Mouse (Mus musculus): Measurements from ENCODE around the gene Gm45808. TPM values are rescaled to one million over a fixed set of nuclear protein-coding genes. Genes with fewer than 3 reads are reported as not detected.
A peak's percentile ranks its signal among the peaks of the same experiment; 100 is the strongest.
"Not testable (repeated sequence)": the region's sequence is repeated elsewhere in the genome, so short reads cannot be mapped to it uniquely, and the experiment has no call there.

Gene Gm45808
- polyA plus RNA-seq, 1 experiment from 2014 or later, result not detected

DNA sequence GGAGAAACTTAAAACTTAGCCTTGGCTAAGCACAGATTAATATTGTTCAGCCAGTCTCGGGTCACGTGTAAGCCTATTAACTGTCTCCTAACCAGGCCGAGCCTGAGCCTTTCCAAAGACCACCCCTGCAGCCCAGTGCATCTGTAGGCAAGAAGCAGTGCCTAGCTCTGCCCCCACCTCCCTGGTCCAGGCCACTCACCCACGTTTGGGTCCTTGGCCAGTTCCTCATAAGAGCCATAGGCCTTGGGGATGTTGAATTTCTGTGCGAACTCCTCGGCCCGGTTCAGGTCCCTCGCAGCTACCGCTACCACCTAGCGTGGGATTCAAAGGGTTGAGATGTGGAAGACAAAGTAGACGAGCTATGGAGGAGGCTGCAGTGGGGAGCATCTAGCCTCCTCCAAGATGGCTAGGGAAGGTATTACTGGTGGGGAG lies 1.3 kb upstream of the Gm45808 start:
- H3K9me3 ChIP-seq (replicated peaks; ENCODE audit: control insufficient read depth, low read length), result no peaks in the 10 kb centered on the region
- DNase-seq (ENCODE audit: low spot score) (peak; percentile 27), ATAC-seq (replicated peaks; ENCODE audit: insufficient number of reproducible peaks, low FRiP score, low TSS enrichment, low read depth) (peak; percentile 26; the same call in 1 of the 2 replicates)
- peak overlapping the region; percentile 67 for H3K9ac ChIP-seq (replicated peaks; ENCODE audit: low read length)
- no peaks in the 10 kb centered on the region for H3K27me3 ChIP-seq (ENCODE audit: control insufficient read depth, insufficient read depth, low read length)
- H3K36me3 ChIP-seq (replicated peaks; ENCODE audit: control insufficient read depth, insufficient read depth, low read depth, low read length), result no peaks in the 10 kb centered on the region
- 26% methylated on average over 11 of the region's 11 CpGs for WGBS
- peak overlapping the region; percentile 72 for H3K4me2 ChIP-seq (ENCODE audit: low read depth, low read length)
- peak overlapping the region; percentile 38; the same call in 1 of the 2 replicates for H3K4me3 ChIP-seq (ENCODE audit: low read depth, low read length)
- no peaks in the 10 kb centered on the region; the same call in 1 of the 2 replicates for H3K4me1 ChIP-seq (ENCODE audit: control insufficient read depth, insufficient read depth, low read length)
- H3K27ac ChIP-seq (replicated peaks; ENCODE audit: low read depth, low read length), result 0 out of 2 replicates have a peak overlapping the region, but pooled peaks have one; percentile 65

DNA sequence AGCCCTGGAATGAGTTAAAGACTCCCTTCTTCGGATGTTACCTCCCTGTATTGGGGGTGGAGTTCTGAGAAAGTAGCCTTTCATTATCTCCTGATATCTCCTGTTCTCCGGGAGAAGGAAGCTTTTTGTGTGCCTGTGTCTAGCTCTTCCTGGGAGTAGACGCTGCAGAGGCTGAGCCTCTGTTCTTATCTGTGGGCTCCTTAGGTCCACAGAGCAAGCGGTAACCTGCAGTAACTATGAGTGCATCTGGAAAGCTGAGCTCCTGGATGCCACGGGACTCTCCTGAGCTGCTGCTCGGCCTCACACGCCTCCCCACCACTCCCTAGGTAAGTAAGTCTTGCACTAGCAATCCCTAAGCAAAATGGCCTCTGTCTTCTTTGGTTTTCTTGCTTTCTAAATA lies 453 bp downstream of the Gm45808 start:
- Histone ChIP-seq H3K9me3 (replicated peaks; ENCODE audit: control insufficient read depth, low read length) (no peaks in the 10 kb centered on the region), H3K4me3 (ENCODE audit: low read depth, low read length) (no peak overlapping the region), H3K4me1 (ENCODE audit: control insufficient read depth, insufficient read depth, low read length) (no peaks in the 10 kb centered on the region; the same call in 1 of the 2 replicates), H3K27ac (replicated peaks; ENCODE audit: low read depth, low read length) (no peak overlapping the region), H3K27me3 (ENCODE audit: control insufficient read depth, insufficient read depth, low read length) (no peaks in the 10 kb centered on the region), H3K36me3 (replicated peaks; ENCODE audit: control insufficient read depth, insufficient read depth, low read depth, low read length) (no peaks in the 10 kb centered on the region), H3K4me2 (ENCODE audit: low read depth, low read length) (no peak overlapping the region), H3K9ac (replicated peaks; ENCODE audit: low read length) (no peak overlapping the region)
- DNase-seq (ENCODE audit: low spot score) (no peak), ATAC-seq (replicated peaks; ENCODE audit: insufficient number of reproducible peaks, low FRiP score, low TSS enrichment, low read depth) (no peak)
- WGBS, result 82% methylated on average over 7 of the region's 7 CpGs

DNA sequence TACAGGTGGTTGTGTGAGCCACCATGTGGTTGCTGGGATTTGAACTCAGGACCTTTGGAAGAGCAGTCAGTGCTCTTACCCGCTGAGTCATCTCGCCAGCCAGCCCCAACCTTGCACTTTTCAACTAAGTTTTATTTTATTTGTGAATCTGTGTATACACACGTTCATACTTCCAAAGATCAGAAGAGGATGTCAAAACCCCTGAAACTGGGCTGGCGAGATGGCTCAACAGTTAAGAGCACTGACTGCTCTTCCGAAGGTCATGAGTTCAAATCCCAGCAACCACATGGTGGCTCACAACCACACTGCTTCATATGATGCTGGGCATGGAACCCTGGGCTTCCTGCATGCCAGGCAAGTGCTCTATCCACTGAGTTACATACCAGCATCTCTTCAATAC lies 1.6 kb downstream of the Gm45808 start:
- not testable (repeated sequence) for H3K9me3 ChIP-seq (replicated peaks; ENCODE audit: control insufficient read depth, low read length)
- WGBS, result 92% methylated on average over 5 of the region's 5 CpGs

DNA sequence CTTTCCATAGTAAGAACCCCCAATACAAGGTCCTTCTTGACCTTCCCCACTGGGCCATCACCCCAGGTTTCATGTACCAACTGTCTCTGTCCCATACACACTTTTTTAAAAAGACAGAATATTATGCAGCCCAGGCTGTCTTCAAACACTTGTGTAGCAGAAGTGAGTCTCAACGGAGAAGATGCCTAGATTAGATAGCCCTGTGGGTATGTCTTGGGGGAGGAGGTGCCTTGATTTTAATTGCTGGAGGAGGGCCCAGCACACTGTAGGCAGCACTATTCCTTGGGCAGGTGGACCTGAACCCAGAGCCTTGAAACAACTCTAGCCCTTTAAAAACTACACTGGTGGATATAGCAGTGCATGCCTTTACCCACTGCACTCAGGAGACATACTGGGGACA lies 4.4 kb downstream of the Gm45808 start:
- Histone ChIP-seq H3K9ac (replicated peaks; ENCODE audit: low read length) (no peak overlapping the region), H3K4me3 (ENCODE audit: low read depth, low read length) (no peak overlapping the region), H3K9me3 (replicated peaks; ENCODE audit: control insufficient read depth, low read length) (no peaks in the 10 kb centered on the region), H3K4me2 (ENCODE audit: low read depth, low read length) (no peak overlapping the region), H3K4me1 (ENCODE audit: control insufficient read depth, insufficient read depth, low read length) (no peaks in the 10 kb centered on the region), H3K27me3 (ENCODE audit: control insufficient read depth, insufficient read depth, low read length) (no peaks in the 10 kb centered on the region), H3K27ac (replicated peaks; ENCODE audit: low read depth, low read length) (no peak overlapping the region), H3K36me3 (replicated peaks; ENCODE audit: control insufficient read depth, insufficient read depth, low read depth, low read length) (no peaks in the 10 kb centered on the region)
- ATAC-seq (replicated peaks; ENCODE audit: insufficient number of reproducible peaks, low FRiP score, low TSS enrichment, low read depth) (no peak), DNase-seq (ENCODE audit: low spot score) (no peak)
- 90% methylated on average over 1 of the region's 1 CpGs for WGBS

More for the DNA sequence above, 1.6 kb downstream of the Gm45808 start:
- not testable (repeated sequence) for H3K27me3 ChIP-seq (ENCODE audit: control insufficient read depth, insufficient read depth, low read length); H3K4me1 ChIP-seq (ENCODE audit: control insufficient read depth, insufficient read depth, low read length); ATAC-seq (replicated peaks; ENCODE audit: insufficient number of reproducible peaks, low FRiP score, low TSS enrichment, low read depth); H3K4me3 ChIP-seq (ENCODE audit: low read depth, low read length); DNase-seq (ENCODE audit: low spot score); H3K9ac ChIP-seq (replicated peaks; ENCODE audit: low read length); H3K36me3 ChIP-seq (replicated peaks; ENCODE audit: control insufficient read depth, insufficient read depth, low read depth, low read length); H3K27ac ChIP-seq (replicated peaks; ENCODE audit: low read depth, low read length); H3K4me2 ChIP-seq (ENCODE audit: low read depth, low read length)

DNA sequence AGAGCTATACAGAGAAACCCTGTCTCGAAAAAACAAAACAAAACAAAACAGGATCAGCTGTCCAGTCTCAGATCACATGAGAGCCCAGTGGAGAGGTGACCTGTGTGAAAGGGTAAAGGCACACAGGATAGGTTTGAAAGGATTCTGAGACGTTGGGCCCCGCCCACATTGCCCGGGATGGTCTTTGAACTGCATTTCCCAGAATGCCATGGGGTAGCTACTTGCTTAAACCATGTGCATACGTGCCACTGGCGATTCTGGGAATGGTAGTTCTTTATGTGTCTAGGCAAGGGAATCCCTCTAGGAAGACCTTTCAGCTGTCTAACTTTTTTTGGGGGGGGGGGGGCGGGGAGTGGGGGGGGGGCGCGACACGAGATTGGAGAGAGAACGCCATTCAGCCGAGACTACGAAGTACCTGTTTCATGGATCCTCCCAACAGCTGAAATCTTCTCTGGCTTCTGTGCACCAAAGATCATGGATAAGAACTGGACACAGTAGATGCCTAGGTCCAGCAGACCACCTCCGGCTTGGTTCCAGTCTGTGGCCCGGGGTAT lies 5.2 kb downstream of the Gm45808 start, which contains the start of gene Tulp2:
TSS of gene Tulp2 (plus strand) at position 504 of the 554 bp plus-strand sequence.
- Histone ChIP-seq H3K4me3 (ENCODE audit: low read depth, low read length) (no peak within 1 kb of the TSS), H3K9me3 (replicated peaks; ENCODE audit: control insufficient read depth, low read length) (no peaks in the 10 kb centered on the region), H3K27ac (replicated peaks; ENCODE audit: low read depth, low read length) (no peak within 1 kb of the TSS), H3K4me2 (ENCODE audit: low read depth, low read length) (no peak within 1 kb of the TSS), H3K27me3 (ENCODE audit: control insufficient read depth, insufficient read depth, low read length) (no peaks in the 10 kb centered on the region), H3K9ac (replicated peaks; ENCODE audit: low read length) (no peak within 1 kb of the TSS), H3K4me1 (ENCODE audit: control insufficient read depth, insufficient read depth, low read length) (no peaks in the 10 kb centered on the region), H3K36me3 (replicated peaks; ENCODE audit: control insufficient read depth, insufficient read depth, low read depth, low read length) (no peaks in the 10 kb centered on the region)
- 55% methylated on average over 15 of the region's 15 CpGs for WGBS
- ATAC-seq (replicated peaks; ENCODE audit: insufficient number of reproducible peaks, low FRiP score, low TSS enrichment, low read depth) (peak; percentile 64; the same call in 1 of the 2 replicates), DNase-seq (ENCODE audit: low spot score) (peak; percentile 78)

DNA sequence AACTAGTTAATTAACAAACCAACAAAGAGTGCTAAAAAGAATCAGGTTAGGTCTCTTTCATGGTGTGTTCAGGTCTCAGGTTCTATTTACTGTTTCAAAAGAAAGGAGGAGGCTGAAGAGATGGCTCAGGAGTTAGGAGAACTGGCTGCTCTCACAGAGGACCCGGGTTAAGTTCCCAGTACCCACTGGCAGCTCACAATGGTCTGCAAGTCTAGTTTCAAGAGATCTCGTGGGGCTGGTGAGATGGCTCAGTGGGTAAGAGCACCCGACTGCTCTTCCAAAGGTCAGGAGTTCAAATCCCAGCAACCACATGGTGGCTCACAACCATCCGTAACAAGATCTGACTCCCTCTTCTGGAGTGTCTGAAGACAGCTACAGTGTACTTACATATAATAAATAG lies 6.3 kb downstream of the Gm45808 start:
- H3K4me2 ChIP-seq (ENCODE audit: low read depth, low read length); H3K4me1 ChIP-seq (ENCODE audit: control insufficient read depth, insufficient read depth, low read length); H3K9ac ChIP-seq (replicated peaks; ENCODE audit: low read length); DNase-seq (ENCODE audit: low spot score); H3K4me3 ChIP-seq (ENCODE audit: low read depth, low read length); H3K27me3 ChIP-seq (ENCODE audit: control insufficient read depth, insufficient read depth, low read length); ATAC-seq (replicated peaks; ENCODE audit: insufficient number of reproducible peaks, low FRiP score, low TSS enrichment, low read depth); H3K27ac ChIP-seq (replicated peaks; ENCODE audit: low read depth, low read length); H3K9me3 ChIP-seq (replicated peaks; ENCODE audit: control insufficient read depth, low read length); H3K36me3 ChIP-seq (replicated peaks; ENCODE audit: control insufficient read depth, insufficient read depth, low read depth, low read length): not testable (repeated sequence)
- WGBS, result 75% methylated on average over 3 of the region's 4 CpGs

DNA sequence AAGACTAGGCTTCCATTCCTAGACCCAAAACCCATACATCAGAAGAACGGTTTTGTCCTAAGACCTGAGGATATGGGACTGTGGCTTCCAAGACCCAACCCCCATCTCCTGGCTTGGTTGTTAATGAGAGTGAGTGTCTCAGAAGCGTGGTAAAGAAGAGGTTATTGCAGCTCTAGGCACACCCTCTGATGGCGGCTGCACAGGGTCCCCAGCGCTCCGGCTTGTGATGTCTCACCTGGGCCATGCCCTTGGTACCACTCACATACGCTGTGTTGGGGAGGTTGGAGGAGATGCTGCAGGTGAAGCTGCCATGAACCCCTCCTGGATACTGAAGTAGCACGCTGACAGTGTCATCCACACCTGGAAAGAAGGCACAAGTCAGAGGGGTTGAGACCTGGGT lies 7.8 kb downstream of the Gm45808 start:
- Histone ChIP-seq H3K36me3 (replicated peaks; ENCODE audit: control insufficient read depth, insufficient read depth, low read depth, low read length) (no peaks in the 10 kb centered on the region), H3K27me3 (ENCODE audit: control insufficient read depth, insufficient read depth, low read length) (no peaks in the 10 kb centered on the region), H3K9me3 (replicated peaks; ENCODE audit: control insufficient read depth, low read length) (no peaks in the 10 kb centered on the region), H3K4me3 (ENCODE audit: low read depth, low read length) (no peak overlapping the region), H3K27ac (replicated peaks; ENCODE audit: low read depth, low read length) (no peak overlapping the region), H3K4me1 (ENCODE audit: control insufficient read depth, insufficient read depth, low read length) (no peaks in the 10 kb centered on the region), H3K9ac (replicated peaks; ENCODE audit: low read length) (no peak overlapping the region), H3K4me2 (ENCODE audit: low read depth, low read length) (no peak overlapping the region)
- 94% methylated on average over 7 of the region's 7 CpGs for WGBS
- ATAC-seq (replicated peaks; ENCODE audit: insufficient number of reproducible peaks, low FRiP score, low TSS enrichment, low read depth), result 0 out of 2 replicates have a peak, but pooled peaks have one; percentile 4
- DNase-seq (ENCODE audit: low spot score), result no peak

DNA sequence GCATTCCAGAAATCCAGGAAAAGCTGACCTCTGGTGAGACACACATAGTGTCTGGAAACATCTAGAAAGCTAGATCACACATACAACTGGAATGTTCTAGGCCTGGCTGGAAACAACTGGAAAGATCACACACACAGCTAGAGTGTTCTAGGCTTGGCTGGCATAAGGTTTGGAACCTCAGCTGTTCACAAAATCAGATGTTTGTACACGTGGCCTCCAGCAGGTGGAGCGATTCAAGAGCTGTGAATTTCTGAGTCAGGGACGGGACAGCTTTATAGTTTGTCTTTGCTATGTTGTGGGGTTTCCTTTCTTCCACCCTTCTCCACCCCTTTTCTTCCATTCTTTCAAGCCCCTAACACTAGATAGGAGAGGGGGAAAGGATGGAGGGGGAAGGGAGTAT lies 9.6 kb downstream of the Gm45808 start:
- WGBS, result 12% methylated on average over 3 of the region's 3 CpGs
- no peak overlapping the region for H3K27ac ChIP-seq (replicated peaks; ENCODE audit: low read depth, low read length)
- DNase-seq (ENCODE audit: low spot score) (peak; percentile 74), ATAC-seq (replicated peaks; ENCODE audit: insufficient number of reproducible peaks, low FRiP score, low TSS enrichment, low read depth) (no peak)
- no peaks in the 10 kb centered on the region for H3K36me3 ChIP-seq (replicated peaks; ENCODE audit: control insufficient read depth, insufficient read depth, low read depth, low read length)
- H3K4me2 ChIP-seq (ENCODE audit: low read depth, low read length), result no peak overlapping the region
- no peaks in the 10 kb centered on the region for H3K27me3 ChIP-seq (ENCODE audit: control insufficient read depth, insufficient read depth, low read length)
- no peaks in the 10 kb centered on the region for H3K4me1 ChIP-seq (ENCODE audit: control insufficient read depth, insufficient read depth, low read length)
- H3K4me3 ChIP-seq (ENCODE audit: low read depth, low read length), result no peak overlapping the region
- no peak overlapping the region for H3K9ac ChIP-seq (replicated peaks; ENCODE audit: low read length)
- H3K9me3 ChIP-seq (replicated peaks; ENCODE audit: control insufficient read depth, low read length), result no peaks in the 10 kb centered on the region

All from embryonic facial prominence, embryonic 11.5 days (tissue).